Mouse (Mus musculus): ENCODE measurements around the gene Mark3. TPM values are rescaled to one million over a fixed set of nuclear protein-coding genes. Genes with fewer than 3 reads are reported as not detected.

The Mark3 gene
- total and polyA plus RNA-seq, 3 experiments: 43.9 to 71.6 TPM; not detected in 1

DNA sequence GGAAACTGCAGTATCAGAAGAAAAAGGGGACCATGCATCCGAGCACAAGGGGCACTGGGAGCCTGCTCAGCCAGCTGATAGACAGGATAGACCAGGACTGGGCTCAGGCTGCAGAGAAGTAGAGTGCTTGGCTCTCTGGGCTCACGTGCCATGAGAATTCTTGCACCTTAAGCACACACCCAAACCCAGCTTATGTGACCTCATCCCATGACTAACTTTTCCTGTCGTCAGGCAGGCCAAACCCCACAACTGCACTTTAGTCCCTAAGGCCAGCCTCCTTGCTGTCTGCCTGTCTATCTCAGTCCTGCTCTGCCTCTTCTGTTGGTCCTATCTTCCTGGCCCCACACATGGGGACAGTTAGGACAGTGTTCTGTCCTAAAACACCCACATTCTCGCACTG is 123.4 kb downstream of the Mark3 start:
- DNase-seq (ENCODE audit: low read depth, low spot score): no peak
- TF ChIP-seq MYC (IDR thresholded peaks at IDR 0.05; ENCODE audit: low read depth, low read length) (no peak), GATA1 (IDR thresholded peaks at IDR 0.05; ENCODE audit: low read depth, low read length) (no peak), JUND (IDR thresholded peaks at IDR 0.05; ENCODE audit: low read depth, low read length) (no peak), TBP (IDR thresholded peaks at IDR 0.05; ENCODE audit: low read depth, low read length) (no peak), E2F4 (IDR thresholded peaks at IDR 0.05; ENCODE audit: borderline replicate concordance, low read depth, low read length) (no peak), MXI1 (IDR thresholded peaks at IDR 0.05; ENCODE audit: low read depth, low read length) (no peak), CHD2 (IDR thresholded peaks at IDR 0.05; ENCODE audit: low read length) (no peak), MAFK (IDR thresholded peaks at IDR 0.05; ENCODE audit: borderline replicate concordance, low read depth, low read length) (no peak), RAD21 (IDR thresholded peaks at IDR 0.05; ENCODE audit: low read depth, low read length) (no peak), TCF12 (IDR thresholded peaks at IDR 0.05; ENCODE audit: low read depth, low read length) (no peak)
- H3K9ac ChIP-seq (ENCODE audit: control insufficient read depth, low read depth, low read length, poor library complexity, severe bottlenecking): no peak overlapping the region
- no peaks in the 10 kb centered on the region for H3K9me3 ChIP-seq (replicated peaks; ENCODE audit: insufficient read depth, low read length)
- H3K27me3 ChIP-seq (ENCODE audit: control insufficient read depth in 1 of 2, insufficient read depth in 2 of 2, low read length in 2 of 2): no peaks in the 10 kb centered on the region
- no peak overlapping the region for H3K4me3 ChIP-seq (ENCODE audit: control insufficient read depth in 1 of 2, insufficient read depth in 1 of 2, low read depth in 2 of 2, low read length in 2 of 2)
- H3K79me2 ChIP-seq (ENCODE audit: control insufficient read depth, insufficient read depth, low read length, poor library complexity): no peaks in the 10 kb centered on the region
- H3K36me3 ChIP-seq (ENCODE audit: control insufficient read depth in 1 of 2, insufficient read depth in 2 of 2, low read length in 2 of 2): no peaks in the 10 kb centered on the region
- H3K4me1 ChIP-seq (ENCODE audit: control insufficient read depth in 1 of 2, insufficient read depth in 2 of 2, low read length in 2 of 2): no peaks in the 10 kb centered on the region
- H3K27ac ChIP-seq (ENCODE audit: control insufficient read depth, low read depth, low read length): no peak overlapping the region

DNA sequence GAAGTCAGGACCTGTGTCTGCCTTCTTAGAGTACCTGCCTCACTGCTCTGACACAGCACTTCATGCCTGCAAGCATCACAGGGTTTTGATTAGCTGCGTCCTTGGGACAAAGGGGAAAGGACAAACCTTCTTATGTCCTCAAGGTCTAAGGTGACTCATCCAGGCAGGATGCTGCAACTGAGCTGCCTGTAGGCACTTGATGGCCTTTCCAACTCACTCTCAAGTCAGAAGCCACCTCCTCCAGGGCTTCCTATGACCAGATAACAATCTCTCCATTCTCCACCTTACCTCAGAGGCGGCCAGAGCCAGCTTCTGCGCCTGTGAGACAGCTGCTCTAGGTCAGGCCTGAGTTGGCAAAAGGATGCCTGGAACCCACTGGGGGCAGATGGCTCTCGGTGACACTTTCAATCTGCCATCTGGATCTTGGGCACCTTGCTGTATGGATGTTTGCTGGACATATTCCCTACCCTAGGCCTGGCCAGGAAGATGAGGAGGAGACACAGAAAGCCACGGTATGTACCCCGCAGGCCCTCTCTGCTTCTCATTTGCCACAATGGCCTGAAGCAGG is 124.1 kb downstream of the Mark3 start:
- no peak for TF ChIP-seq POLR2AphosphoS2 (IDR thresholded peaks at IDR 0.05; ENCODE audit: low read length)
- no peak for TF ChIP-seq TCF12 (IDR thresholded peaks at IDR 0.05; ENCODE audit: low read depth, low read length)
- no peak for TF ChIP-seq MYB (IDR thresholded peaks at IDR 0.05; ENCODE audit: low read depth, low read length)
- no peaks in the 10 kb centered on the region for H3K4me1 ChIP-seq (ENCODE audit: control insufficient read depth in 1 of 2, insufficient read depth in 2 of 2, low read length in 2 of 2)
- H3K79me2 ChIP-seq (ENCODE audit: control insufficient read depth, insufficient read depth, low read length, poor library complexity): no peaks in the 10 kb centered on the region
- no peak overlapping the region for H3K4me3 ChIP-seq (ENCODE audit: control insufficient read depth in 1 of 2, insufficient read depth in 1 of 2, low read depth in 2 of 2, low read length in 2 of 2)
- no peak overlapping the region for H3K27ac ChIP-seq (ENCODE audit: control insufficient read depth, low read depth, low read length)
- no peaks in the 10 kb centered on the region for H3K9me3 ChIP-seq (replicated peaks; ENCODE audit: insufficient read depth, low read length)
- no peak overlapping the region for H3K9ac ChIP-seq (ENCODE audit: control insufficient read depth, low read depth, low read length, poor library complexity, severe bottlenecking)
- DNase-seq (ENCODE audit: low read depth, low spot score): no peak
- H3K36me3 ChIP-seq (ENCODE audit: control insufficient read depth in 1 of 2, insufficient read depth in 2 of 2, low read length in 2 of 2): no peaks in the 10 kb centered on the region
- no peaks in the 10 kb centered on the region for H3K27me3 ChIP-seq (ENCODE audit: control insufficient read depth in 1 of 2, insufficient read depth in 2 of 2, low read length in 2 of 2)

DNA sequence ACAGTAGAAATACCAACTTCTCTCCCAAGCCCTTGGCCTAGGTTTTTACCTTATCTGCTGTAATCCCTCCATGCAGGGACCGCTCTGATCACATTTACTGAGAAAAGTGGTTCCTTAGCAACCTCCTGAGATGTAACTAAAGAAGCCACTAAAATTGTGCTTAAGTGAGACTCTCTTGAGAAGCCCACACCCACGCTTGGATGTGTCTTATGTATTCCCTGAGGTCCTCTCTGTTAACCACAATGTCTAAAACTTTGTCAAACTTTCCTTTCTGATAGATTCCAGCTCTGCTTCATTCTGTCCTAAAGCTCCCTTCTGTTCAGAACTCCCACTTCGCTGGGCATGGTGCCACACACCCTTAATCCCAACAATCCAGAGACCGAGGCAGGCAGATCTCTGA is 125.2 kb downstream of the Mark3 start:
- H3K4me1 ChIP-seq (ENCODE audit: control insufficient read depth in 1 of 2, insufficient read depth in 2 of 2, low read length in 2 of 2): no peaks in the 10 kb centered on the region
- H3K9me3 ChIP-seq (replicated peaks; ENCODE audit: insufficient read depth, low read length): no peaks in the 10 kb centered on the region
- no peaks in the 10 kb centered on the region for H3K79me2 ChIP-seq (ENCODE audit: control insufficient read depth, insufficient read depth, low read length, poor library complexity)
- no peak overlapping the region for H3K27ac ChIP-seq (ENCODE audit: control insufficient read depth, low read depth, low read length)
- H3K4me3 ChIP-seq (ENCODE audit: control insufficient read depth in 1 of 2, insufficient read depth in 1 of 2, low read depth in 2 of 2, low read length in 2 of 2): no peak overlapping the region
- TF ChIP-seq EP300 (IDR thresholded peaks at IDR 0.05; ENCODE audit: low read depth in 1 of 2, low read length in 2 of 2): no peak
- no peak for TF ChIP-seq USF2 (IDR thresholded peaks at IDR 0.05; ENCODE audit: borderline replicate concordance in 1 of 2, insufficient read depth in 1 of 2, low read depth in 1 of 2, low read length in 2 of 2)
- no peak for TF ChIP-seq MAZ (IDR thresholded peaks at IDR 0.05; ENCODE audit: low read depth, low read length)
- no peak for TF ChIP-seq BHLHE40 (IDR thresholded peaks at IDR 0.05; ENCODE audit: borderline replicate concordance, low read depth, low read length)
- no peak for TF ChIP-seq UBTF (IDR thresholded peaks at IDR 0.05; ENCODE audit: borderline replicate concordance, insufficient read depth, low read depth, low read length)
- no peak for TF ChIP-seq MYC (IDR thresholded peaks at IDR 0.05; ENCODE audit: low read depth, low read length)
- TF ChIP-seq MEF2A (IDR thresholded peaks at IDR 0.05; ENCODE audit: extremely low read depth, insufficient replicate concordance, low read depth, low read length, poor library complexity, severe bottlenecking): no peak
- no peak for TF ChIP-seq ZNF384 (IDR thresholded peaks at IDR 0.05; ENCODE audit: low read depth, low read length)
- no peaks in the 10 kb centered on the region for H3K36me3 ChIP-seq (ENCODE audit: control insufficient read depth in 1 of 2, insufficient read depth in 2 of 2, low read length in 2 of 2)
- no peak for DNase-seq (ENCODE audit: low read depth, low spot score)
- H3K9ac ChIP-seq (ENCODE audit: control insufficient read depth, low read depth, low read length, poor library complexity, severe bottlenecking): no peak overlapping the region
- no peaks in the 10 kb centered on the region for H3K27me3 ChIP-seq (ENCODE audit: control insufficient read depth in 1 of 2, insufficient read depth in 2 of 2, low read length in 2 of 2)
